Mouse (Mus musculus): ENCODE results near the gene Ttc38. TPM values are rescaled to one million over a fixed set of nuclear protein-coding genes. Genes with fewer than 3 reads are reported as not detected.

Gene Ttc38
- 1 to 10 TPM; 4.0 to 7.1 TPM for total RNA-seq (2021)

DNA sequence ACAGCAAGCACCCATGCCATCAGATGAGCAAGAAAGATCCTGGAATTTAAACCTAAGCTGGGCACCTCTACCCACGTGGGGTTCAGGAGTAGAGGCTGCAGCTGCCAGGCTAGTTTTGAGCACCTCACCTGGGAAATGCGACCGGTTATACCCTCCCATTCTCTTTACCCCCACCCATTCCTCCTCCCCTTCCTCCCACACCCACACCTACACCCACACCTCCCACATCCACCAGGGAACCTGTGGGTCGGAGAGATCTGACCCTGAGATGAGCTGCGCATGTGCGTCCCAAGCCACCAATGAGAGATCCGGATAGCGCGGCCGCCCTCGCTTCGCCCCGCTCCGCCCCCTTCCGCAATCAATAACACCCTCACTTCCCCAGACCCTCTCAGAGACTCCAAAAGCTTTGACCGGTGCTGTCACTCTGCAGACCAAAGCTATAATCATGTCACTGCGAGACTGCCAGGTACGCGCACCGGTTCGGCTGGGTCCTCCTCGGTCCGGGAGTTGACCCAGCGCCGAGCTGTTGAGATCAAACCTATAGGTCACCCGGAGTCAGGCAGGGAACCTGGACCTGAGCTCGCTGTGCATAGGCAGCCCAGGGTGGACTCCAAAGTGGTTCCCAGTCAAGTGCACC, at the start of gene Ttc38:
Ttc38 (plus strand) TSS at position 353 of the 637 bp plus-strand sequence.
- DNase-seq (ENCODE audit: low spot score in 2 of 2): peak; percentile 80 to 87
- intact Hi-C loops (cut with DNase I): loop anchor here (1.0 kb wide), 1 partner anchor 21 kb away; the partner anchor contains the start of gene Cdpf1

DNA sequence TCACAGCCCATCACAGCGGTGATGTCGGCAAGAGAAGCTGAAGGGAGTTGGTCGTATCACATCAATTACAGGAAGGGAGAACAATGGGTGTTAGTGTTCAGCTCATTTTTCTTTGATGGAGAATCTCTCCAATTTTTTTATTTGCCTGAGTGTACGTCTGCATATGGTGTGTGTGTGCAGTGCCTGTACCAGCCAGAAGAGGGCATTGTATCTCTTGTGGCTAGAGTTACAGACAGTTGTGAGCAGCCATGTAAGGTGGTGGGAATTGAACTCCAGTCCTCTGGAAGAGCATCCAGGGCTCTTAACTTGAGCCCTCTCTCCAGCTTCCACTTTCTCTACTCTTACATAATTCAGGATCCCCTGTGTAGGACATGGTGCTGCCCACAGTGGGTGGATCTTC, 49.0 kb upstream of the Ttc38 start:
- intact Hi-C loops (cut with DNase I): no loop called here
- no peak for DNase-seq (ENCODE audit: low spot score in 2 of 2)

GRCm38 (mm10) chr15:85784341-85784740, 47.8 kb upstream of the Ttc38 start:
- intact Hi-C loops (cut with DNase I): no loop called here
- no peak for DNase-seq (ENCODE audit: low spot score in 2 of 2)

DNA sequence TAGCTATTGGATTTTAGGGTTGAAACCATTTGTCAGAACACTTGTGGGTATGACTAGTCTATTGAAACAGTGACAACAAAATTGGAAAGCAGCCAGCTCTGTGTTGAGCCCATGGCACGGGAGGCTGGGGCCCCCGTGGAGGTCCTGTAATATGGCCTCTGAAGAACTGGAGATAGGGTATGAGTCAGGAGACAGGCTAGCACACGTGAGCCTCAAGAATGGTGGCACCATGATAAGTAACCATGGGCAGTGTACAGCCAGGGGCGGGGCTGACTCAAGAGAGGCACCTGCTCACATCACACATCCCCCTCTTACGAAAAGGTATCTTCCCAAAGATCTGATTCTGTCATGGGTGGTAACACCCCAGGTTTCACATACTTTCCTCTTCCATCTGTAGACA, 45.4 kb upstream of the Ttc38 start:
- DNase-seq (ENCODE audit: low spot score in 2 of 2): no peak
- intact Hi-C loops (cut with DNase I): no loop called here

- intact Hi-C loops (cut with DNase I): no loop called here
- DNase-seq (ENCODE audit: low spot score in 2 of 2): no peak
Observed at GRCm38 (mm10) chr15:85787482-85787881, 44.6 kb upstream of the Ttc38 start.

DNA sequence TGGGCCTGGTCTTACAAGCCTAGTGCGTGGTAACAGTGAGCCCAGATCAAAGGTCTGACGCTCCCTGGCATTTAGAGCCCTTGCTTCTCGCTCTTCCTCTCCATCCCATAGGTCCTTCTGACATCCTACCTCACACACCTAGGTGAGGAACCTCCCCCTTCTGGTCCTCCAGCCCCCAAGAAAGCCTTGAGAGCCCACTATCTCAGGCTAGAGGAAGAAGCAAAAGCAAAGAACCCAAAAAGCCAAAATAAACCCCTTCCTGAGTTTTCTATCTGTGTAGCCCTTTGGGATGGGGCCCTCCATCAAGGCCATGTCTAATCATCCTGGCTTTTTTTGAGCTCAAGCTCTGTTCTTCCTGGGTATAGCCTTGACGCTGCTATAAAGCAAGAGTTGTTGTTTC, 44.1 kb upstream of the Ttc38 start:
- intact Hi-C loops (cut with DNase I): no loop called here
- no peak for DNase-seq (ENCODE audit: low spot score in 2 of 2)

DNA sequence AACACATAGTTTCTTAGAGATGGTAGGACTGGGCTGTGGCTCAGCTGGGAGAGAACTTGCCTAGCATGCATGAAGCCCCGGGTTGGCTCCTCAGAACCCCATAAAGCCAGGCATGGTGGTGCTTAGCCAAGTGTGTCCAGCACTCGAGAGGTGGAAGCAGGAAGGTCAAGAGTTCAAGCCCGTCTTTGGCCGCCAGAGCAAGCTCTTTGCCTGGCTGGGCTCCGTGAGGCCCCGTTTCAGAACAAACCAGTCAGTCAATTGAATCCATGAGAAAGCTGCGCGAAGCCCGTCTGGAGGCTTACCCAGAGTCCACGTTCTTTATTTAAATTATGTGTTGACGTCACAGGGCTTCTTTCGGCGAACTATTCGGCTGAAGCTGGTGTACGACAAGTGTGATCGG, 43.5 kb upstream of the Ttc38 start:
- no peak for DNase-seq (ENCODE audit: low spot score in 2 of 2)
- intact Hi-C loops (cut with DNase I): no loop called here

DNA sequence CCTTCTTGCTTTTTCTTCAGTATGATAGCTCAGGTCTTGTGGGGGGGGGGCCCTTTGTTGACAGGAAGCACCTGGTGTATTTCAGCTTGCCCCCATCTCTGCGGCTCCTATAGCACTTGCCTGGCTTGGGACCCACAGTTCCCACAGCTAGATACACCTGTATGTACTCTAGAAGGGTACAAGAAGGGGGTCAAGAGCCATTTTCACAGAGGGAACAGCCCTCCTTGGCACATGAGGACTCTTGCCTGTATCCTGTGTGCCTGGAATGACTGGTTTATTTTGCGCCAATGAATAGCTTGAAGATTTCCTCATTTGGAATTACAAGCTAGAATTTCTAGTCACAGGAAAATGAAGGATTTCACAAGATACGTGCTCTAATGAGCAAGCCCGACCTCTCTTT, 40.7 kb upstream of the Ttc38 start:
- DNase-seq (ENCODE audit: low spot score in 2 of 2): no peak
- intact Hi-C loops (cut with DNase I): no loop called here

DNA sequence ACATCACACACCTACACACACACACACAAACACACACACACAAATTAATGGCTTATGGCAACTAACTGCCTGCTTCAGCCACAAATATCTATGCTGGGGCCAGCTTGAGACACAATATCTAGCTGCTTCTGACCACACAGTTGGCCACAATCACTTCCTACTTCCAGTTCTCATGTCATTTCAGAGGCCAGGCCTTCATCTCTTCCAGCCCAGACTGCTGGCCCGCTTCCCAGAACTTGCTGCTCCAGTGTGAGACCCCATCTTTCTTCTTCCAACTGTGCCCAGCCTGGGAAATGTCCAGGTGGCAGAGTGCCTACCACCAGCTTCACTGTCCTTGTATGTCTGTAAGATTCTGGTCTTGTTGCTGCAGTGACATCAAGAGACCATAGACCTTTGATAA, 39.3 kb upstream of the Ttc38 start:
- intact Hi-C loops (cut with DNase I): no loop called here
- no peak for DNase-seq (ENCODE audit: low spot score in 2 of 2)

DNA sequence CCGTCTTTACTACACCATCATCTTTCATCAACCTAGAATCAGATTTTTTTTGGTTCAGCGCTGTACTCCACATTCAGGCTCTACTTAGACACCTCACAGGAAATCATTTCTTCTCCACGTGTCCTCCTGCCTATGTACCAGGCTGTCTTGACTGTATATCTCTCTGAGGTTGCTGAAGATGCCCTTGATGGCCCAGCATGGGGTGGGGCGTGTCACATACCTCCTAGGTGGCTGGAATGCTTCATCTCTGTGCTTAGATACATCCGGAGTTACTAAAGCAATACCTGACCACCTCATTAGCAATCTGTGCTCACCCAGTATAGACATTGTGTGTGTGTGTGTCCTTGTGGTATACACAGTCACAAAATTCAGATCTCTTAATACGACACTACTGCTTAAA, 36.6 kb upstream of the Ttc38 start:
- DNase-seq (ENCODE audit: low spot score in 2 of 2): no peak
- intact Hi-C loops (cut with DNase I): loop anchor here (5.0 kb wide), 1 partner anchor 63 kb away; the partner anchor contains the start of gene Ppara

DNA sequence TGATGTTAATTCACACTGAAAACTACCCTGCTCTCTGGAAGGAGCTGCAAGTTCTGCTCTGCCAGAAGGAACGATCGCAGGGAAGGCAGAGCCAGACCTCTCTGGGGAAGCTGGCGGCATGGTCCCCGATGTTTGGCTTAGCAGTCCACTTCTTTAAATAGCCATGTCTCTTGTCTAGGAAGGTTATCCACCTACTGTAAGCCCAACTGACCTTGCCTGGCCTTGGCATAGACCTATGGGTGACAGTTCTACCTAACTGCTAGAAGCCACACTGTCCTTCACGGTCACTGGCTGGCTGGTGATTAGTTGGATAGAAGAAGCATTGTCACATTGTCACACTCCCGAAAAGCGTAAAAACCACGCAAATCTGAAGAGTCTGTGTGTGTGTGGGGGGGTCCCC, 33.4 kb upstream of the Ttc38 start:
- DNase-seq (ENCODE audit: low spot score in 2 of 2): no peak
- intact Hi-C loops (cut with DNase I): loop anchor here (5.0 kb wide), 1 partner anchor 66 kb away; the partner anchor contains the start of gene Ppara

- intact Hi-C loops (cut with DNase I): no loop called here
- no peak for DNase-seq (ENCODE audit: low spot score in 2 of 2)
Observed at GRCm38 (mm10) chr15:85802931-85803330, 29.2 kb upstream of the Ttc38 start.

DNA sequence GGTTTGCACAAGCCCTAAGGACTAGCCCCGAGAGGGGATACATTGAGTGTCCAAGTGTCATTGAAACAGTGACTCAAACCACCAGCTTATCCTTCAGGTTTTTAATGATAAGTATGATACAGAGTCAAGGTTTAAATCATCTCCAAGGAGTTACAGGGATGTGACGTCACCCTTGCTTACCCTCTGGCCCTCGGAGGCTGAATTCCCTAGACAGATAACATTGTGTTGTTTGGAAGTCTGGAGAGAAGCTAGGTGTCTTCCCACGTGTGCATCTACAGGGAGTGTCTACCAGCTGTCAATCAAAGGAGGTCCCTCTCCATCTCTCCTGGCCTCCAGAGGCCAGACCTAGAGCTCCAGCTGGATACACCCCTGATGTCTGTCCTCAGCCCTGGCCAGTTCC, 25.2 kb upstream of the Ttc38 start:
- intact Hi-C loops (cut with DNase I): no loop called here
- no peak for DNase-seq (ENCODE audit: low spot score in 2 of 2)

DNA sequence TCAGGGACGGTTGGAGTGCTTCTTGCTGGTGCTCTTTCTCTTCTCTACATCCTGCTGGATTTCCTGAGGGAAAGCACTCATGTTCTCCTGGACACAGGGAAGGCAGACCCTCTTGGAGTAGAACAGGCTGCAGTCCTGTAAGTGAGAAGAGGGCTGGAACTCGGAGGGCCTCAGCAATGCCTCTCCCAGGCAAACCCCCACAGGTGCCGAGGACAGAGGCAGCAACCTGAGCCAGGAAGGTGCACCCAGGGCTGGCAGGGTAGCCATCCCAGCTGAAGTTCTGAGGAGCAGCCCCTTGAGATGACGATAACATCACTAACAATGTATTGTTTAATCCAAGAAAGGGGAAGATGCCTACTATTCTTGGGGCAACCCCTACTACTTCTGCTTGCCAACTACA, 24.7 kb upstream of the Ttc38 start:
- intact Hi-C loops (cut with DNase I): no loop called here
- DNase-seq (ENCODE audit: low spot score in 2 of 2): no peak

- no peak for DNase-seq (ENCODE audit: low spot score in 2 of 2)
Observed at GRCm38 (mm10) chr15:85808031-85808430, 24.1 kb upstream of the Ttc38 start.

DNA sequence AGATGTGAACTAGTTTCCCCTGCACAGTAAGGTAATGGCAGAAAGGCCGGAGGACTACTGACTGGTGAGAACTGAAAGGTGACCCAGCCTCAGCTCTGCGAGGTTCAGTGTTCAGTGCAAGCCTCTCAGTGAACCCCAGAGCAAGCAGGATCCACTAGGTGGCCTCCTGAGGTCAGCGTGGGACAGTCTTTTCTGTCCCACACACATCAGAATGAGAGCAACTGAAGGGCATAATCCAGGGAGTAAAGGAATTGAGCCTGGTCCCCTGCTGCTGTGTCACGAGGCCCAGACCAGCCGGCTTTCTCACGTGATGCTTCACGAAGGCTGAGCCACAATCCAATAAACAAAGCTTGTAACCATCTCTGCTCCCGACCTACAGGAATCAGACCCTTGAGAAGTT, 23.7 kb upstream of the Ttc38 start:
- no peak for DNase-seq (ENCODE audit: low spot score in 2 of 2)
- intact Hi-C loops (cut with DNase I): no loop called here

More at GRCm38 (mm10) chr15:85808031-85808430, 24.1 kb upstream of the Ttc38 start:
- intact Hi-C loops (cut with DNase I): no loop called here

DNA sequence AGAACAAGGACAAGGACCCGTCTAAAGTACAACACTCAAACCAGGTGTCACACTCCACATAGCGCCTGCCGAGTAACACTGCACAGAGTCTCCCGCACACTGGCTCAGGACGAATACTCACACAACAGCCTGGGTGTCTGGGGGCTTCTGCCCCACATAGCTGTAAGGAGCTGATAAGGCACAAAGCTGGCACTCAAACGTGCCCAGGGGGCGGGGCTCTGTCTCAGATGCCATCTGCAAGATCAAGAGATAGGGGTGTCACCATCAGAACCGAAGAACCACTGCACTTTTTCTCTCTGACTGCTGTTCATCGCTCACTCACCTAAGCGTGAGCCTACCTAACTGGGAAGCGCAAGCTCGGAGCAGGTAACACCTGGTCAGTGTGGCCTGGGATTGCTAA, 23.0 kb upstream of the Ttc38 start:
- intact Hi-C loops (cut with DNase I): no loop called here

DNA sequence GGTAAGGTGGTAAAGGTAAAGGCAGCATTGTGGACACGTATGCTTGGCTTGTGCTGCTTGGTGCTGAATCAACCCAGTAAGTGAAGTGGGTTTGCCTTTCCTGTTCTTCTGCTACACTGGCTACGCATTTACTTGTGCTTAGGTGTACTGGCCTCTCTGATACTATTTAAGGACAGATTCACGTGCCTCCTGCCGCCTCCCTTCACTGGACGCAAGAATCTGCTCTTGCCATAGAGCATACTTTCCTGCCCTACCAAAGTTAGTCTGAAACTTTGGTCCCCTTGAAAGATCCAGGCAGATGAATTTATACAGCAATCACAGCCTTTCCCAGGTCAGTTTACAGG, 21.7 kb upstream of the Ttc38 start:
- peak; percentile 14 to 28 for DNase-seq (ENCODE audit: low spot score in 2 of 2)
- intact Hi-C loops (cut with DNase I): loop anchor here (5.0 kb wide), 1 partner anchor 73 kb away; no protein-coding TSS in a partner anchor

More for the DNA sequence above, 23.0 kb upstream of the Ttc38 start:
- no peak for DNase-seq (ENCODE audit: low spot score in 2 of 2)

DNA sequence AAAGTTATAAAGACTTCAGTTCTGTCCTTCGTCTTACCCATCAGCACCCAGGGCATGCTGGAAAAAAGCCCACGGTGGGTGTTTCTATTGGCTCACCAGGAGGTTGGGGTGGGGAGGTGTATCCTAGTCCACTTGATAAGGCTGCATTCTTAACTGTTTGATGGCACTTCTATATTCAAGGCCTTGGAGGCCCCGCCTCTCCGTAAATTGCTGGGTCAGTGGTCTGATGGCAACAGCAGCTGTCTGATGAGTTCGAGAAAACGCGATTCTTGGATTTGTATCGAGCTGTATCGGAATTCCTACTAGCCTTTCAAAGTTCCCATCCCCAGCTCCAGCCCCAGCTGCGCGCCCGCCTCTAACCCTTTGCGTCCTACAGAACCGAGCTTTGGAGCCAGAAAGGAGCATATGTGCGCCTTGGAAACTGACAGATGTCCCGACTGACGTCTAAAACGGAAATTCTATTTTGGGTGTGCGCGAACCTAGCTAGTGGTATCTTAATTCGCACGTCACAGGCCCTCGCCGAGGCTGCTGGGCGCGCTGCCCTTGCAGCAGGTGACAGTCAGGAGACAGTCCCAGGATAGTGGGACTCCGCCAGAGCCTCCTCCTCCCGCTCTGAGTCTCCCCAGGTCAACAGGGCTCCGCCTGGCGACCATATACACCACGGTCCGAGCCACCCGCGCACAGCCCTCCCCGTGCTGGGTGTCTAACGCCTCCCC, 21.1 kb upstream of the Ttc38 start:
- intact Hi-C loops (cut with DNase I): loop anchor here (1.0 to 5.0 kb wide), 2 partner anchors 21 to 74 kb away; partner anchors contain the start of gene Ttc38

DNA sequence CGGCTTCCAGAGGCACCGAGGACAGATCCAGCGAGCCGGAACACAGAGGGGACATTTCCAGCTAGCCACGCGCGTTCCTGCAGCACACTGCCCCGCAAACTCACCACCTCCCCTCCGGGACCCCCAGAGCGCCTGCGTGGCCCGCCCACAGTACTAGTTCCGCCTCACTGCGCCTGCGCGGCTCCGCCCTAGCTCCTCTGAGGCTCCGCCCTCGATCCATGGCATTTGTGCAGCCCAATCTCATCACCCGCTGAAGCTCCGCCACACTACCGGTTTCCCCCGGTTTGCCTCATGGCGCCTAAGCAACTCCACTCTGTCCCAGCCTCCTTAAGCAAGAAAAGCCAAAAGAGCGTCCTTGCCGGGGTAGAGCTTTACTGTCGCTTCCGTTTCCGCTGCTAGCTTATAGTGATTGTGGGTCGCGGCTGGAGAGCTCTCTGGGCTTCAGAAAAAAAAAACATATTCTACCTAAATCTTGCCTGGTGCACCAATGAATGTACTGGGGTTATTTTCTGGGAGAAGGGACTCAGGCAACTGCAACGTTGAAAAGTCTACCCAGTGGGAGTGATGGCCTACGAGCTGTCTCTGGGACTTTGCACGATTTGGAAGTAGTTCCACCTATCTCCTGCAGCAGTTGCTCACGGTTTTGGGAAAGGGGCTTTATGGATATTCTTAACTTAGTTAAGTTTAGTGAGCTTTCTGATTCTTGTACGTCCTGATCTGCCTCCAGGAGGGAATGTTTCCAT, 20.4 kb upstream of the Ttc38 start, which contains the start of gene Cdpf1:
Cdpf1 (minus strand) TSS at position 163 of the 743 bp plus-strand sequence.
- DNase-seq (ENCODE audit: low spot score in 2 of 2): peak; percentile 99
- intact Hi-C loops (cut with DNase I): loop anchor here (1.0 to 5.0 kb wide), 2 partner anchors 21 to 74 kb away; partner anchors contain the start of gene Ttc38

More for the DNA sequence above, 21.1 kb upstream of the Ttc38 start:
- peak; percentile 79 to 94 for DNase-seq (ENCODE audit: low spot score in 2 of 2)

All from left cerebral cortex, postnatal 25 days (tissue).